Mouse (Mus musculus) forebrain, embryonic 16.5 days (tissue): ENCODE data around the gene 1700012B07Rik. TPM values are rescaled to one million over a fixed set of nuclear protein-coding genes. Genes with fewer than 3 reads are reported as not detected.
A peak's percentile ranks its signal among the peaks of the same experiment; 100 is the strongest.

Experiments
- ATAC-seq: fragments of 200-750 bp; cut with Nextera tagmentation; 2 replicates; pipeline ENCODE4 v1.8.0; 2017; ENCODE audit warnings: mild to moderate bottlenecking, moderate library complexity
- H3K27ac ChIP-seq: fragments of 300-500 bp; sonication (generic); 2 replicates; pipeline ENCODE4 v1.5.1; 2014; ENCODE audit warnings: low read length, control low read depth
- H3K27me3 ChIP-seq: fragments of 300-500 bp; sonication (generic); replicated peaks from 2 replicates; pipeline ENCODE4 v1.6.1; 2014; ENCODE audit warnings: low read length; ENCODE audit not compliant: control insufficient read depth, insufficient read depth
- H3K36me3 ChIP-seq: fragments of 300-500 bp; sonication (generic); 2 replicates; pipeline ENCODE4 v1.6.1; 2014; ENCODE audit not compliant: control insufficient read depth, insufficient read depth
- H3K4me1 ChIP-seq: fragments of 300-500 bp; sonication (generic); replicated peaks from 2 replicates; pipeline ENCODE4 v1.6.1; 2014; ENCODE audit warnings: low read length; ENCODE audit not compliant: control insufficient read depth, insufficient read depth
- H3K4me2 ChIP-seq: fragments of 300-500 bp; sonication (generic); 2 replicates; pipeline ENCODE4 v1.6.1; 2014; ENCODE audit warnings: mild to moderate bottlenecking, low read length, control low read depth
- H3K4me3 ChIP-seq: fragments of 300-500 bp; sonication (generic); replicated peaks from 2 replicates; pipeline ENCODE4 v1.5.1; 2014; ENCODE audit warnings: mild to moderate bottlenecking, low read length, control low read depth
- H3K9ac ChIP-seq: fragments of 300-500 bp; sonication (generic); replicated peaks from 2 replicates; pipeline ENCODE4 v1.6.1; 2014; ENCODE audit warnings: low read depth, low read length, control low read depth
- H3K9me3 ChIP-seq: fragments of 300-500 bp; sonication (generic); 2 replicates; pipeline ENCODE4 v1.6.1; 2016; ENCODE audit warnings: low read length; ENCODE audit not compliant: control insufficient read depth
- WGBS: fragments of 180-500 bp; shearing (Covaris S2); extraction: QIAGEN DNeasy Blood & Tissue Kit; methylation state at CpG from one replicate; pipeline ENCODE4 v1.1.7; 2014; 5-methylcytosine and 5-hydroxymethylcytosine counted together
- polyA plus RNA-seq: library from polyadenylated mRNA; unstranded; fragments of >200 nt; fragmentation: Nextera tagmentation; extraction: Ambion mirVana; gene quantifications from 2 replicates; pipeline ENCODE4 v1.2.1, GENCODE M21; 2015

The 1700012B07Rik gene
- polyA plus RNA-seq, 1 experiment from 2014 or later: not detected

DNA sequence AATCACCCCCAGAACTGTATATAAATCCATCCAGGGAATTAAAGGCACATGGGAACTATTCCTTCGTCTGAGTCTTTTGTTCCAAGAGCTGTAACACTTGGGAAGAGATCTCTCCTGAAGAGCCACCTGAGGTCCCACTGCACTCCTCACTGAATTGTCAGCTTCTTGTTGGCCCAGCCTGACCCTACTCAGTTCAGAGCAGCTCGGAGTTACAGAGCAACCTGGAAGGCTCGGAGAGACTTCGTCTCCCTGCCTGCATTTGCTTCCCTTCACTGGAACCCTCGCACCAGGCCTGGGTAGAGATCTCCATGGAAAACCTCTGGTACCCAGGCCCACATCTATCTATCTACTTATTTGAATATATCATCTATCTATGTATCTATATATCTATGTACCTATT is 40.0 kb upstream of the 1700012B07Rik start:
- WGBS: 91% methylated on average over 5 of the region's 5 CpGs

DNA sequence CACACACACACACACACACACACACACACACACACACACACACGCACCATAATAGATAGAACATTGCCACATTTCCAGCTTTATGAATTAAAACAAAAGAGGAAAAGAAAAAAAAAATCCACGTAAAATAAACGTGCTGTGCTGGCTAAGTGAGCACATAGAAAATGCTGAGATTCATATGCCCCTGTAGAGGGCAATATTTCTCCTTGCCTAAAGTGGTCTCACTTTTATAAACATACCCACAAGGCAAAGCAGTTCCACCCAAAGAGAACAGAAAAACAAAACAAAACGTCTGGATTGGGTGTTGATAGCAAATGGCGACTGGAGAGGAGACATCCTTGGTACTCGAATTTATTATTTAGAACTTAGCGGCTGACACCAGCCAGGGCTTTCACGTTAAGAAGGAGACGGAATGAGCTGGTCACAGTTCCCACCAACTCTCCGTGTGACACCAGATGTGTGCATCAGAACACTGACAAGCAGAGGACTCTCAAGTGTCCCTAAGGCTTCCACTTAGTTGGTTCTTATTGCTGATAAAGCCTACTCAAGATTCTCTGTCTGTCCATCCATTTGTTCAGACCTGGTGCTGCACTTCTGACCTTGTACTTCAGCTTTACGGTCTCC is 38.8 kb upstream of the 1700012B07Rik start:
- Histone ChIP-seq H3K4me2 (no peak overlapping the region), H3K36me3 (no peaks in the 10 kb centered on the region), H3K9ac (no peak overlapping the region), H3K4me3 (no peak overlapping the region), H3K27me3 (no peaks in the 10 kb centered on the region), H3K4me1 (no peaks in the 10 kb centered on the region), H3K9me3 (no peaks in the 10 kb centered on the region), H3K27ac (no peak overlapping the region)
- 78% methylated on average over 11 of the region's 11 CpGs for WGBS
- no peak for ATAC-seq

More for the DNA sequence above, 40.0 kb upstream of the 1700012B07Rik start:
- Histone ChIP-seq H3K4me2 (no peak overlapping the region), H3K4me3 (no peak overlapping the region), H3K27ac (no peak overlapping the region), H3K9ac (no peak overlapping the region), H3K4me1 (no peaks in the 10 kb centered on the region), H3K27me3 (no peaks in the 10 kb centered on the region), H3K36me3 (no peaks in the 10 kb centered on the region), H3K9me3 (no peaks in the 10 kb centered on the region)
- ATAC-seq: no peak

DNA sequence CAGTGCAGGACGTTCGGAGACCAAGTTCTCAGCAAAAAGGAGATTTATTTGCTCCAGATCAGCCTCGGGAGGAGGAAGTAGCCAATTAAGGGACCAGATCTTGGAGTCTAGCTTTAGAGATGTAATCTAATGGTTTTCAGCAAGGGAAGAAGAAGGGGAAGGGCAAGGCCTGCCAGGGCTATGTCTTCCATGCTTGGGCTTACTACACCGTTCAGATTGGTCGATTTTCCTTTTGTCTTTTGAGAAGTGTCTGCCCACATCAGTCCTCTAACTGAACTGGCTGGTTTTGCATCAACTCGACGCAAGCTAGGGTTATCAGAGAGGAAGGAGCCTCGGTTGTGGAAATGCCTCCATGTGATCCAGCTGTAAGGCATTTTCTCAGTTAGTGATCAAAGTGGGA is 37.7 kb upstream of the 1700012B07Rik start:
- H3K27ac ChIP-seq: no peak overlapping the region
- no peaks in the 10 kb centered on the region for H3K4me1 ChIP-seq
- no peaks in the 10 kb centered on the region for H3K36me3 ChIP-seq
- H3K27me3 ChIP-seq: no peaks in the 10 kb centered on the region
- no peak for ATAC-seq
- 86% methylated on average over 8 of the region's 8 CpGs for WGBS
- no peaks in the 10 kb centered on the region for H3K9me3 ChIP-seq
- H3K4me2 ChIP-seq: no peak overlapping the region
- H3K4me3 ChIP-seq: no peak overlapping the region
- H3K9ac ChIP-seq: no peak overlapping the region

- ATAC-seq: no peak
- Histone ChIP-seq H3K27me3 (no peaks in the 10 kb centered on the region), H3K4me1 (peaks cover 4% of the 10 kb centered on the region; the same call in 1 of the 2 replicates), H3K27ac (no peak overlapping the region), H3K9me3 (no peaks in the 10 kb centered on the region), H3K9ac (no peak overlapping the region), H3K36me3 (no peaks in the 10 kb centered on the region), H3K4me2 (no peak overlapping the region), H3K4me3 (no peak overlapping the region)
- WGBS: 88% methylated on average over 7 of the region's 7 CpGs
These were observed 36.1 kb upstream of the 1700012B07Rik start for GRCm38 (mm10) chr11:109863951-109864350.

- no peak overlapping the region for H3K27ac ChIP-seq
- H3K4me2 ChIP-seq: no peak overlapping the region
- 67% methylated on average over 7 of the region's 9 CpGs for WGBS
- ATAC-seq: 0 out of 2 replicates have a peak, but pooled peaks have one; percentile 38
- H3K4me3 ChIP-seq: no peak overlapping the region
- peaks cover 4% of the 10 kb centered on the region; the same call in 1 of the 2 replicates for H3K4me1 ChIP-seq
- H3K27me3 ChIP-seq: no peaks in the 10 kb centered on the region
- H3K36me3 ChIP-seq: no peaks in the 10 kb centered on the region
- no peaks in the 10 kb centered on the region for H3K9me3 ChIP-seq
- H3K9ac ChIP-seq: no peak overlapping the region
These were observed 35.4 kb upstream of the 1700012B07Rik start for GRCm38 (mm10) chr11:109863194-109863746.

DNA sequence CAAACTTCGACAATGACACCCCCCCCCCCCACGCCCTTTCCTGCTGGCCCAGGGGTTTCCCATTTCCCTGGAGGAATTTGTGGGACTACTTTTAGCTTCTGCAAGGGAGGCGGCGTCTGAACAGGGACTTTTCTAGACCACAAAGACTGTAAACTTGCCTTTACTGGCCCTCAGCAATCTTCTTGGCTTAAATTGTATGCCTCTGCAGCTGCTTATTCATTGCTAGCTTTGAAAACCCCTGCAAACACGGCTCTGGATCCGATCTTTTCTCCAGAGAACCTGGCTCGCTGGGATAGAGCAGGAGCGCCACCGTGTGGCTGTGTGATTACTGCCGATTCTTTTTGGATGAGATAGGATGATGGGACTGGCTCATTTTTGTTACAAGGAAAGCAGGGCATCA is 32.7 kb upstream of the 1700012B07Rik start:
- H3K36me3 ChIP-seq: no peaks in the 10 kb centered on the region
- H3K27me3 ChIP-seq: no peaks in the 10 kb centered on the region
- H3K27ac ChIP-seq: no peak overlapping the region
- peaks cover 4% of the 10 kb centered on the region; the same call in 1 of the 2 replicates for H3K4me1 ChIP-seq
- no peaks in the 10 kb centered on the region for H3K9me3 ChIP-seq
- 0 out of 2 replicates have a peak overlapping the region, but pooled peaks have one; percentile 17 for H3K4me2 ChIP-seq
- no peak overlapping the region for H3K9ac ChIP-seq
- peak; percentile 80 for ATAC-seq
- WGBS: 8% methylated on average over 10 of the region's 10 CpGs
- no peak overlapping the region for H3K4me3 ChIP-seq

GRCm38 (mm10) chr11:109859939-109860469 is 32.2 kb upstream of the 1700012B07Rik start:
- H3K27me3 ChIP-seq: no peaks in the 10 kb centered on the region
- peaks cover 4% of the 10 kb centered on the region; the same call in 1 of the 2 replicates for H3K4me1 ChIP-seq
- ATAC-seq: 0 out of 2 replicates have a peak, but pooled peaks have one; percentile 45
- H3K9me3 ChIP-seq: no peaks in the 10 kb centered on the region
- 71% methylated on average over 14 of the region's 14 CpGs for WGBS
- no peak overlapping the region for H3K9ac ChIP-seq
- no peaks in the 10 kb centered on the region for H3K36me3 ChIP-seq
- H3K4me2 ChIP-seq: 0 out of 2 replicates have a peak overlapping the region, but pooled peaks have one; percentile 17
- no peak overlapping the region for H3K4me3 ChIP-seq
- no peak overlapping the region for H3K27ac ChIP-seq

- no peak overlapping the region for H3K27ac ChIP-seq
- no peaks in the 10 kb centered on the region for H3K36me3 ChIP-seq
- H3K9me3 ChIP-seq: no peaks in the 10 kb centered on the region
- 96% methylated on average over 4 of the region's 4 CpGs for WGBS
- no peak overlapping the region for H3K4me3 ChIP-seq
- H3K27me3 ChIP-seq: no peaks in the 10 kb centered on the region
- H3K4me1 ChIP-seq: peaks cover 4% of the 10 kb centered on the region; the same call in 1 of the 2 replicates
- H3K9ac ChIP-seq: no peak overlapping the region
- no peak overlapping the region for H3K4me2 ChIP-seq
- no peak for ATAC-seq
These were observed 31.6 kb upstream of the 1700012B07Rik start for GRCm38 (mm10) chr11:109859441-109859840.

- no peak overlapping the region for H3K4me3 ChIP-seq
These were observed 29.2 kb upstream of the 1700012B07Rik start for GRCm38 (mm10) chr11:109857086-109857485.

More at GRCm38 (mm10) chr11:109857086-109857485, 29.2 kb upstream of the 1700012B07Rik start:
- Histone ChIP-seq H3K36me3 (no peaks in the 10 kb centered on the region), H3K9ac (no peak overlapping the region), H3K9me3 (no peaks in the 10 kb centered on the region), H3K4me2 (no peak overlapping the region), H3K4me1 (peaks cover 4% of the 10 kb centered on the region; the same call in 1 of the 2 replicates), H3K27ac (no peak overlapping the region), H3K27me3 (no peaks in the 10 kb centered on the region)
- ATAC-seq: no peak
- WGBS: 90% methylated on average over 10 of the region's 10 CpGs
